Mouse (Mus musculus): Measurements from ENCODE around the gene Prok1.

The Prok1 gene

GRCm38 (mm10) chr3:107239607-107240006 lies at the start of gene Prok1:
Gene Prok1, minus strand, starts transcription at chr3:107239707.
- no peak for DNase-seq

- no peak for DNase-seq
Measured at GRCm38 (mm10) chr3:107287346-107287745, 47.8 kb upstream of the Prok1 start.

GRCm38 (mm10) chr3:107286123-107286522 lies 46.6 kb upstream of the Prok1 start:
- DNase-seq = no peak

DNA sequence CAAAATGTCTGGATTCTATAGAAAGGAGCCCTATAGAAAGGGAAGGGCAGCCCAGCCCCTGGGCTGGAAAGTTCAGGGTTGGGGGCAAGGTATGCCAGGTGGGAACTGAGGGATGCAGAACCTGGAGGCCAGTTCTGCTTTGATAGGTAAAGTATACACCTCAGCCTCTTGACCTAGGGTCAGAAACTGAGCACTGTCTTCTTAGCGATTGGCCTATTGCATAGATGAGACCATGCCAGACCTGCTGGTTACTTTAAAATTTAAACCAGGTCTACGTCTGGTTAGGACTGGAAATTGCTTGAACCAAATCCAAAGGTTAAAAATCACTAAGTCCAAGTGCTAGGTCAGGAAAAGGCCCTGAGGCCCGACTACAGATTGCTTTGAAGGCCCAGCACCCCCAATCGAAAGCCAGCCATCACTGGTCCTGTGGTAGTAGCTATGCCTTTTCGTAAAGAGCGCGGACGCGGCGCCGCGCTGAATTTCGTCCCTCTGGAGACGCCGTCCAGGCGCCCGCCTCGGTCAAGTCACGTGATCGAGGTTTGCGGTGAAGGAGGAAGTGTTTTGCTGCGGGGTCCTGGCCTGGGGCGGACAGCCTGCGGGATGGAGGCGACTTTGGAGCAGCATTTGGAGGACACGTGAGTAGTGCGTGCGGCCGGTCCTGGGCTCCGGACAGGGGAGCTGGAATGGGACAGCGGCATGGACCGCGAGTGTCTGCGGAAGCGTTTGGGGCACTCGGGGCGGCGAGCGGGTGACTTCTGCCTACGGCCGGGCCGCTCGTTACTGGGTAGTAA lies 39.2 kb upstream of the Prok1 start, which contains the start of gene Lamtor5:
Gene Lamtor5 (plus strand): TSS at position 380 of the 791 bp plus-strand sequence.
- peak; percentile 86 for DNase-seq

- DNase-seq = no peak
Measured at GRCm38 (mm10) chr3:107276626-107277025, 37.1 kb upstream of the Prok1 start.

- DNase-seq = no peak
Measured at GRCm38 (mm10) chr3:107275996-107276395, 36.5 kb upstream of the Prok1 start.

GRCm38 (mm10) chr3:107275351-107275750 lies 35.8 kb upstream of the Prok1 start:
- DNase-seq = no peak

DNA sequence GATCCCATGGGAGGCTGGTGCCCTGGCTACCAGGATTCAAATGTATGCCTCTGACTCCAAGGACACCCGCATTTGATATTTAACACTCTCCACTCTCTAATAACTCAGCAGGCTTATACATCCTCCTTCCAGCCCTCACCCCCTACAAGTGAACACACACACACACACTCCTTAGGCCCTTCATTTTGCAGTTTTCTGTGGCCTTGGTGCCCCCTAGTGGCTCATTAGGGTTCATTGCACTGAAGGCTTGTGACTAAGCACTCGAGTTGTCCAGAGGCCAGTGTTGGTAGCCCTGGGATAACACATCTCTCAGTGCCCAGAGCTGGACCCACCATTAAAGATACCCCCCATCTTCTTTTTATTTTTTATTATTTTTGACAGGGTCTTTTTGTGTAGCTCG lies 34.3 kb upstream of the Prok1 start:
- DNase-seq = peak; percentile 49

DNA sequence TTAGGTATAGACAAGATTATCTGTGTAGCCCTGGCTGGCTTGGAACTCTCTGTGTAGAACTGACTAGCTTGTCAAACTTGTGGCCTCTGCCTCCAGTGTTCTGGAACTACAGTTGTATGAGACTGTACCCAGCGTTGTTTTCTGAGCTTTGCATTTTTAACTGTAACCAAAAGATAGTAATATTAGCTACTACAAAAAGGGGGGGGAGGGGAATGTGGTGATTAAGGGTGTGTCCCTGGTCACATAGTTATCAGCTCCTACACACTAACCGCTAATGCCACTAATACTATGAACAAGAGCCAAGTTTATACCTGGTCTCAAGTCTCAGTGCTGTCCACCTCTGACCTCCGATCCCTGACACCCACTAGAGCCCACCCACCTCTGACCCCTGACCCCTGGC lies 32.9 kb upstream of the Prok1 start:
- no peak for DNase-seq

- no peak for DNase-seq
Measured at GRCm38 (mm10) chr3:107266814-107267345, 27.4 kb upstream of the Prok1 start.

DNA sequence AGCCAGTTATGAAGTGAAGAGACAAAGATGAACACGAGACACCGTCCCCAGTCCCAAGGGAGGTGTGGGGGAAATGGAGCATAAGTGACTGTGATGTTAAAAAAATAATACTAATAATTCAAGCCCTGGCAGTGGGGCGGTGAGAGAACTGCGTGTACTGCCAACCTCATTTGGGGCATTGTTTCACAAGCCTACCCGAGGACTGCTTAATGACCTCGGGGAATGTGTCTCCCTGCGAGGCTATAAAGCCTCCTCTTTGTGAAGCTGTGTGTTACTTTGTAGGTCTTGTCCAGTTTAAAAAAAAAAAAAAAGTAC lies 22.3 kb upstream of the Prok1 start:
- DNase-seq = no peak

DNA sequence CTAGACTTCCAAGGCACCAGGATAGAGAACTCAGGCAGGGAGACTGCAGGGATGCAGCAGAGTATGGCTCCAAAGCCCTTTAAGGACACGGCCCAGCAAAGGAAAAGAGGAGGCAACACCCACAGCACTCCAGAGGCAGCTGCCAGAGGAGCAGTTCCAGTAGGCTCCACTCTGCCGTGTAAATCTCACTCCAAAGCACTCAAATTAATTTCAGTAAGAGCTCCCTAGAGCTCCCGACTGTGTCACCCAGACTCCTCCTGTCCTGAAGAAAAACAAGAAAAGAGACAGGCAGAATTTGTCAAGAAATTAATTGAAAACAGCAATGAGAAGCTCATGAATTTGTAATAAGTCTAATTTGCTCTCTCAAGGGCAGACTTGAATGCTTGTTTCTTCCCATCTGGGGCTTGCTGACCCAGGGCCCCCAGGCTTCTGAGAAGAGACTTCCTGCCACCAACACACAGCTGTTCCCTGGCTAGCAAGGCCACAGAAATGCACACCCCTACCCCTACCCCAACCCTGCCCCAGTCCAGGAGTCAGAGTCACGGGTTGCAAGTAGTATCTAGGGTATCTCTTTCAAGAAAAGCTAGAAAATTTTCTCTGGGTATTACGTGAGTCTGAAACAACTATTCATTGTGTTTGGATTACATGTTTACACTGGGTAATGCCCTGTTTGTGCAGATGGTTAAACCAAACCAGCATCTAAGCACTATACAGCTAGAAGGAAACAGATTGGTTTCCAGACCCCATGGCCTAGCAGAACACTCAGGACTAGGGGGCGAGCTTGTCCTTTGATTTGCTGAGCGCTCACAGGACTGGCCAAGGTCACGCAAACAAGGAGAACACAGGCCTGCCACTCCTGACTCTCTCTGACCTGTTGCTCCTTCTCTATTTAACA lies 21.7 kb upstream of the Prok1 start:
- DNase-seq = no peak

DNA sequence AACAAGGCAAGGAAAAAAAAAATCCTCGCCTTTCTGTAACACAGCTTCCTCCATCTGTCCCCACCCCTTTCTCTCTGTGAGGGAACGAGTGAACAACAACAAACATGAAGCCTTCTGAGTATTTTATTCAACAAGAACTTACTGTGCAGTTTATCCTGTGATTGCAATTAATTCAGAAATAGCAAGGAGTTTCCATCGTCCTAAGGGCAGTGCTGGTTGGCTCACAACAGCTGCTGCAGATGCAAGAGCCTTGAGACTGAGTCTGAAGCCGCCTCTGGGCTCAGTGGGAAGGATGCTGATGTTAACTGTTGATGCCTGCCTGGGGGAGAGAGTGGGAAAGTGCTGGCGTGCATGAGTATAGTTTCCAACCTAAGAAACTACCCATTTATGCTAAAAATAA lies 18.4 kb upstream of the Prok1 start:
- no peak for DNase-seq

DNA sequence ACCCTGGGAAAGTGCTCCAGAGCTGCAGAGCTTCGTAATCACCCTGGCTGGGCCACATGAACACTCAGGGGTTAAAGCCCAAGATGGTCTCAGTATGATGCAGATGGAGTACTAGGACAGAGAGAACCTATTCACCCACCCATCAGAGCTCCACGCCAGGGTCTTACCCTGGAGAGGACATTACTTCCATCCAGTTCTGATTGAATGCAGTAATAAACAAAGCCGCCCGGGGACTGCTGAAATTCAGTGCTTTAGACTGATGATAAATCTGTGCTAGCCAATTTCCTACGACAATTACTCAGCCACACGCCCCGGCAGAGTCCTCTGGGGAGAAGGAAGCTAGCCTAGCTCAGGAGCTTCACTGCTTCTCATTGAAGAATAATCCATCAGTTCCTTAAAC lies 17.2 kb upstream of the Prok1 start:
- DNase-seq = no peak

- DNase-seq = no peak
Measured at GRCm38 (mm10) chr3:107255992-107256391, 16.5 kb upstream of the Prok1 start.

- no peak for DNase-seq
Measured at GRCm38 (mm10) chr3:107253925-107254324, 14.4 kb upstream of the Prok1 start.

DNA sequence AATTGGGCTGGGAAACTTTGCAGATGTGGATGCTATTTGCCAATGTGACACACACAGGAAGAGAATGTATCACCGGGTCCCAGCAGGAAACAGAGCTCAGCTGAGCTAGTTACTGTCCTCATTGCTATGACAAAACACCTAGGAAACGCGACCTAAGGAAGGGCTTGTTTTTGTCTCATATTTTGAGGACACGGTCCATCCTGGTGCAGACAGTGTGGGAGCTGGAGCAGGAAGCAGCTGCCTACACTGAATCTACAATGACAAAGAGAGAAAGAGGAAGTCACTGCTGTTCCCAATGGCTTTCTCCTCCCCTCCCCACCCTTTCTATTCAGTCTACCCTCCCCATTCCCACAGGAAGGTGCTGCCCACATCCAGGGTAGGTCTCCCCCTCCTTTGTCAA lies 12.5 kb upstream of the Prok1 start:
- no peak for DNase-seq

DNA sequence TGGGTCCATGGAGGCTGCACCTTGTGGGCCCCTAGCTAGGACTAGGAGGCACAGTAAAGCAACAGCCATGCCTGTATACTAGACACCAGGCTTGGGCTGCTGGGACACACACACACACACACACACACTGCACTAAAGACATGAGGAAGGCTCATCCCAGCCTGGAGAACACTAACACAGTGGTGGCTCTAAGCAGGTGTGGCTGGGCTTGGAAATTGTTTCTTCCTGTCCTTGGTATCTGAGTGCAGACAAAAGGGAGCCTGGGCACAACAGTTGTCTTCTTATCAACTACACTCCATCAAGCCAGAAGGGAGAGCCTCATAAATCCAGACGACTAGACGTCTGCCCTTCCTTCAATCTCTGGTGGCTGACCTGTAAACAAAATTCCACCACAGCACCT lies 10.8 kb upstream of the Prok1 start:
- DNase-seq = no peak

DNA sequence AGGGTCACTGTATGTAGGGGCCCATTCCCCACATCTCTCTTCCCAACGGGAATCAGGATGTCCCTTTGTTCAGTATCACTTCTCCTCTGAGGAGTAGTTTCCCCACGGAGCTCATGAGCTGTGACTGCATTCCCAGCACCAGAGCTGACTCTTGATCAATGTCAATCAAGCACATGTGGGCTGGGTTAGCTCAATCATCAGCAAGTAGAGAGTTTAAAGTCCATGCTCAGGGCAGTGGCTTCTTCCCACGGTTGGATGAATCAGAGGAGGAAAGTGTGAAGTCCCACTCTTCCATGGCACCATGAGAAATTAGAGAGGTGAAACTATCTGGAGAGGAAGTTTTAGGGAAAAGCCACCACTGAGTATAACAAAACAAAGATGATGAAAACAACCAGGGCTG lies 9.5 kb upstream of the Prok1 start:
- DNase-seq = no peak

DNA sequence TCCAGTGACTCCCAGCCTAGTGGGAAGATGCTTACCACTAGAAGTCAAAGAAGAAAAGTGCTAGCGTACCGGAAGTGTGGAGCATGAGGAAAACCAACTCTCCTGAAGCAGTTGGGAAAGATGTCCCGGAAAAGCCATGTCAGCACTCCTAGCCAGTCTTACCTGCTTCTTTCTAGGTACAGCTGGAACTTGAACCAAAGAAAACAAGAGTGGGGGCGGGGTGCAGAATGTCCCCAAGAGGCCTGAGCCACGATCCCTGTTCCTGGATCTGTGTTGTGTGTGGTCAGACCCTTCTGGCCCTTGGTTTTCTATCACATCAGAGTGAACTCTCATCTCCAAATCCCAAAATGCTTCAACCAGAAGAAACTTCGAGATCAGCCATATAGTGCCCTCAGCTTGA lies 7.4 kb upstream of the Prok1 start:
- no peak for DNase-seq

DNA sequence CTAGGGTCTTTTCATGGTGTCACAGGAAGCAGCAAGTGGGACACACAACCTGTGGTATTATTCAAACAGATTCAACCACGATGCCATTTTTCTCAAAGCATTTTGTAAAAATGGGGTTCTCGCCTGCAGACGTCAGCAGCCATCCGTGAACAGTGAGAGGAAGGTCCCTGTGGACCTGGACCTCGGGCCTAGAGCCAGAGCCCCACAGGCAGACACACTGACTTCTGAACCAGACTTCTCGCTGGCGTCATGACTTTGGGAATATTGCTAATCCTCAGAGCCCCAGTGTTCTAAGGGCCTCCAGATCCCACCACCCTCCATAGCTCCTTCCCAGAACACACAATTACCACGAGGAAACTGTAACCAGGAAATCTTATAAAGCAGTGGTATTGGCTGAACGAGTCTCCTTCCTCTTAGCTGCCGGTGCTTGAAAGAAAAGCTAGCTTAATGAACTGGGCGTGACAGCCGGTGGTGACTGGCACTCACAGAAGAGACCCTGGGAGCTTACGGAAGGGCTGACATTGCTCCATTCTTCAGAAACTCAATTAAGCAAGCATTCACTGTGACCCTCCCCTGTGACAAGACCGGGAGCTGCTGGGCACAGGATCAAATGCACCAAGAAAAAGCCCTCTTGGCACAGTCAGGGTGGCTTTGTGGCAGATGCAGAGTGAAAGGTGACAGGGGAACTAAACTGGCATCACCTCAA lies 2.0 kb upstream of the Prok1 start:
- DNase-seq = no peak

GRCm38 (mm10) chr3:107238471-107238980 lies 981 bp downstream of the Prok1 start:
- DNase-seq = no peak

GRCm38 (mm10) chr3:107238051-107238450 lies 1.5 kb downstream of the Prok1 start:
- DNase-seq = no peak
